Mouse (Mus musculus) CH12.LX (cell line): ENCODE measurements around the gene Tnfaip8l1. TPM values are rescaled to one million over a fixed set of nuclear protein-coding genes. Genes with fewer than 3 reads are reported as not detected.

Experiments
- DNase-seq: peaks from one replicate; pipeline ENCODE4 v3.0.0-alpha.2; 2013; ENCODE audit errors: extremely low read depth
- H3K27ac ChIP-seq: 2 replicates; pipeline ENCODE4 v1.5.1; 2012; ENCODE audit warnings: low read depth, mild to moderate bottlenecking, control low read depth, moderate library complexity; ENCODE audit not compliant: insufficient read depth
- H3K27me3 ChIP-seq: replicated peaks from 2 replicates; pipeline ENCODE3; 2012; ENCODE audit warnings: inconsistent platforms
- H3K36me3 ChIP-seq, 2 experiments: replicated peaks in 1 of 2; 2 replicates each; pipeline versions ENCODE3 to v1.6.1; 2012; ENCODE audit warnings: inconsistent platforms in 1 of 2, low read length in 1 of 2, mild to moderate bottlenecking in 1 of 2, mixed read lengths in 1 of 2, moderate library complexity in 1 of 2; ENCODE audit not compliant: control insufficient read depth in 1 of 2, insufficient read depth in 1 of 2
- H3K4me1 ChIP-seq, 2 experiments: 2 replicates each; pipeline ENCODE4 v1.6.1; 2012; ENCODE audit warnings: inconsistent platforms in 1 of 2, moderate library complexity in 1 of 2; ENCODE audit not compliant: insufficient read depth in 2 of 2, control insufficient read depth in 1 of 2
- H3K4me2 ChIP-seq: 2 replicates; pipeline ENCODE4 v1.6.1; 2012; ENCODE audit warnings: low read depth, mild to moderate bottlenecking, control low read depth; ENCODE audit not compliant: poor library complexity, insufficient read depth, severe bottlenecking
- H3K4me3 ChIP-seq, 3 experiments: fragments of 150-350 bp in 1 of 3; sonication (generic) in 1 of 3; replicated peaks in 1 of 3; 2 replicates each; pipeline versions ENCODE3 to v1.5.1; 2011 to 2012; ENCODE audit warnings: low read depth in 2 of 3, low read length in 2 of 3, mild to moderate bottlenecking in 2 of 3, moderate library complexity in 2 of 3, control low read depth in 1 of 3, improper control_type of control experiment in 1 of 3, inconsistent platforms in 1 of 3, mixed read lengths in 1 of 3; ENCODE audit not compliant: poor library complexity in 1 of 3
- H3K79me2 ChIP-seq: replicated peaks from 2 replicates; pipeline ENCODE4 v1.6.1; 2012; ENCODE audit warnings: mild to moderate bottlenecking, moderate library complexity; ENCODE audit not compliant: control insufficient read depth, poor library complexity, insufficient read depth, severe bottlenecking; ENCODE audit errors: extremely low read depth
- H3K9ac ChIP-seq: 2 replicates; pipeline ENCODE4 v1.6.1; 2012; ENCODE audit warnings: low read depth, mild to moderate bottlenecking, control low read depth, moderate library complexity; ENCODE audit not compliant: insufficient read depth
- H3K9me3 ChIP-seq: replicated peaks from 2 replicates; pipeline ENCODE3; 2012; ENCODE audit warnings: low read length, inconsistent platforms, mixed read lengths
- CHD1 ChIP-seq: IDR thresholded peaks from 2 replicates; pipeline ENCODE4 v1.6.1; 2012; ENCODE audit warnings: low read depth, low read length, improper control_type of control experiment, inconsistent platforms
- CHD2 ChIP-seq: IDR thresholded peaks from 2 replicates; pipeline ENCODE4 v1.6.1; 2011; ENCODE audit warnings: low read length, improper control_type of control experiment
- E2F4 ChIP-seq: IDR thresholded peaks from 2 replicates; pipeline ENCODE4 v1.6.1; 2011; ENCODE audit warnings: low read depth, low read length, improper control_type of control experiment; ENCODE audit not compliant: insufficient replicate concordance
- ELF1 ChIP-seq: IDR thresholded peaks from 2 replicates; pipeline ENCODE4 v1.6.1; 2014; ENCODE audit warnings: low read depth, mild to moderate bottlenecking, inconsistent platforms, low read length, improper control_type of control experiment
- EP300 ChIP-seq: IDR thresholded peaks from 2 replicates; pipeline ENCODE4 v1.6.1; 2011; ENCODE audit warnings: low read length, improper control_type of control experiment
- ETS1 ChIP-seq: conservative IDR thresholded peaks from 2 replicates; pipeline ENCODE4 v1.6.1; 2012; ENCODE audit warnings: low read depth, mild to moderate bottlenecking, inconsistent platforms, low read length, improper control_type of control experiment, moderate library complexity
- HCFC1 ChIP-seq: IDR thresholded peaks from 2 replicates; pipeline ENCODE4 v1.6.1; 2012; ENCODE audit warnings: low read depth, mild to moderate bottlenecking, inconsistent platforms, low read length, improper control_type of control experiment
- IRF4 ChIP-seq: IDR thresholded peaks from 2 replicates; pipeline ENCODE4 v1.6.1; 2014; ENCODE audit warnings: low read depth, mild to moderate bottlenecking, inconsistent platforms, low read length, improper control_type of control experiment
- KAT2A ChIP-seq: IDR thresholded peaks from 2 replicates; pipeline ENCODE4 v1.6.1; 2012; ENCODE audit warnings: low read length, improper control_type of control experiment, inconsistent platforms; ENCODE audit not compliant: insufficient replicate concordance
- MAFK ChIP-seq: IDR thresholded peaks from 2 replicates; pipeline ENCODE4 v1.6.1; 2011; ENCODE audit warnings: low read length, improper control_type of control experiment; ENCODE audit not compliant: insufficient replicate concordance
- MAZ ChIP-seq: IDR thresholded peaks from 2 replicates; pipeline ENCODE4 v1.6.1; 2012; ENCODE audit warnings: low read depth, mild to moderate bottlenecking, inconsistent platforms, low read length, improper control_type of control experiment, moderate library complexity
- MYC ChIP-seq: IDR thresholded peaks from 2 replicates; pipeline ENCODE4 v1.6.1; 2011; ENCODE audit warnings: low read depth, mild to moderate bottlenecking, improper control_type of control experiment, low read length
- PAX5 ChIP-seq: IDR thresholded peaks from 2 replicates; pipeline ENCODE4 v1.6.1; 2012; ENCODE audit warnings: low read length, inconsistent platforms, mixed read lengths
- SIN3A ChIP-seq: IDR thresholded peaks from 2 replicates; pipeline ENCODE4 v1.6.1; 2012; ENCODE audit warnings: low read length, improper control_type of control experiment, inconsistent platforms
- USF1 ChIP-seq: IDR thresholded peaks from 2 replicates; pipeline ENCODE4 v1.6.1; 2014; ENCODE audit warnings: low read depth, mild to moderate bottlenecking, inconsistent platforms, low read length, improper control_type of control experiment
- ZC3H11A ChIP-seq: IDR thresholded peaks from 2 replicates; pipeline ENCODE4 v1.6.1; 2012; ENCODE audit warnings: low read depth, mild to moderate bottlenecking, inconsistent platforms, low read length, improper control_type of control experiment
- ZKSCAN1 ChIP-seq: IDR thresholded peaks from 2 replicates; pipeline ENCODE4 v1.6.1; 2012; ENCODE audit warnings: low read depth, inconsistent platforms, low read length, improper control_type of control experiment, borderline replicate concordance
- ZNF384 ChIP-seq: IDR thresholded peaks from 2 replicates; pipeline ENCODE4 v1.6.1; 2012; ENCODE audit warnings: low read depth, low read length, improper control_type of control experiment, inconsistent platforms
- dilution Hi-C: fragments of 300-500 bp; cut with MboI; formaldehyde crosslinking; loops from 2 replicates; pipeline ENCODE4 v1.14.3; 2020; ENCODE audit warnings: low sequenced_read_pairs; ENCODE audit not compliant: extremely low pct_unique_long_range_greater_than_20kb, extremely low pct_ligation_motif_present
- in situ Hi-C: fragments of 300-500 bp; cut with MboI; formaldehyde crosslinking; loops from 3 replicates; pipeline ENCODE4 v1.14.3; 2019; ENCODE audit warnings: low sequenced_read_pairs, low pct_ligation_motif_present, low pct_unique_long_range_greater_than_20kb, mixed read lengths
- polyA plus RNA-seq: library from polyadenylated mRNA; unstranded; fragments of >175 nt; gene quantifications from 2 replicates; pipeline ENCODE4 v1.2.1, GENCODE M21; 2012; ENCODE audit warnings: low read depth; ENCODE audit not compliant: insufficient read length
- total RNA-seq, 2 experiments: library from RNA; depleted of rRNA; stranded (reverse); fragments of 300-350 nt in 1 of 2; fragments of >200 nt in 1 of 2; gene quantifications; 2 replicates each; pipeline ENCODE4 v1.2.3; 2012 to 2014

Tnfaip8l1 gene
- total and polyA plus RNA-seq, 3 experiments: 1.9 to 2.4 (median 2.0) TPM

DNA sequence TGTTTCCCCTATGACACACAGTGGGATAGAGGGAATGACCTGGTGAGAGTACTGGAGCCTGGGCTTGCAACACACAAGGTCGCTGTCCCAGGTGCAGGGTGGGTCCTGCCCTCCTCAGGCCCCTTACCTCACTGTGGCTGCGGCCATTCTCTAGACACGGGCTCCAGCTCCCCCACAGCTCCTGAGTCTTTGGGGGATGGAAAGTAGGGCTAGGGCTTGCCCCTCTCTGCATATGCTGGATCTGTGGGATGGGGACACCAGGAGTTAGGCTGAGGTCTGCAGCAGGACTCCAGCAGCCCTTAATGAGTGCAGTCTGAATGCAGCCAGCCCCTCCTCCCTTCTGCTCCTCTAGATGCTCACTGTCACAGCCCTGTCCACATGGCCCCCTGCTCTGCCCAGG lies 49.5 kb upstream of the Tnfaip8l1 start:
- H3K27ac ChIP-seq: no peak overlapping the region
- no peak overlapping the region for H3K4me2 ChIP-seq
- TF ChIP-seq ZNF384: no peak
- no peak for TF ChIP-seq IRF4
- no peak for TF ChIP-seq HCFC1
- TF ChIP-seq KAT2A: no peak
- TF ChIP-seq ELF1: no peak
- no peaks in the 10 kb centered on the region for H3K27me3 ChIP-seq
- H3K9ac ChIP-seq: no peak overlapping the region
- H3K4me1 ChIP-seq: 0 out of 4 replicates have a peak, but pooled peaks cover 0 to 2% of the 10 kb centered on the region in 2 experiments
- H3K4me3 ChIP-seq: no peak overlapping the region
- no peaks in the 10 kb centered on the region for H3K79me2 ChIP-seq
- peaks cover 0 to 30% of the 10 kb centered on the region in 2 experiments for H3K36me3 ChIP-seq
- no peak for DNase-seq
- in situ Hi-C loops (no loop called here), dilution Hi-C loops (no loop called here)
- no peaks in the 10 kb centered on the region for H3K9me3 ChIP-seq

DNA sequence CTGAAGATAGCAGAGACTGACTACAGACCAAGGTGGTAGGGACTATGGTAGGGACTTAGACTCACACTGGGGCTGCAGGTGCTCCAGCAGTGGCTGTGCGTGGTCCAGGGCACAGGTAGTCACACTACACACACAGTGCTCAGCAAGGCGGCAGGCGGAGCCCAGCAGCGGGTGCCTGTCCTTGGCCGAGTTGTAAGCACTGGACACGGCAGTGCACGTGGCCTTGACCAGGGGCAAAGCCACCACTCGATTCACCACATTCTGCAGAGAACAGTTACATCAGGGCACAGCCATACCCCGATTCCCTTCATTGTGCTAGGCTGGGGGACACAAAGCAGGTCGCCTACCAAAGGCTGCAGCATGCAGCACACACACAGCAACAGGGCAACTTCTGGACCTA lies 46.1 kb upstream of the Tnfaip8l1 start:
- Histone ChIP-seq H3K27me3 (peaks cover 17% of the 10 kb centered on the region), H3K9ac (no peak overlapping the region), H3K4me1 (0 out of 4 replicates have a peak, but pooled peaks cover 0 to 2% of the 10 kb centered on the region in 2 experiments), H3K4me2 (no peak overlapping the region), H3K79me2 (no peaks in the 10 kb centered on the region), H3K9me3 (no peaks in the 10 kb centered on the region), H3K4me3 (no peak overlapping the region), H3K36me3 (peaks cover 0 to 8% of the 10 kb centered on the region in 2 experiments), H3K27ac (no peak overlapping the region)
- TF ChIP-seq ZC3H11A (no peak), ZNF384 (no peak), USF1 (no peak), E2F4 (no peak), EP300 (no peak), MAZ (no peak), CHD1 (no peak), ETS1 (no peak), ZKSCAN1 (no peak), KAT2A (no peak), MYC (no peak), SIN3A (no peak), MAFK (no peak), PAX5 (no peak), CHD2 (no peak)
- DNase-seq: no peak
- dilution Hi-C loops: no loop called here
- in situ Hi-C loops: loop anchor here (5.0 kb wide), 1 partner anchor 34 kb away; no protein-coding TSS in a partner anchor
